Mouse (Mus musculus) neural tube, embryonic 14.5 days (tissue): ENCODE measurements around the gene Gm10073. TPM values are rescaled to one million over a fixed set of nuclear protein-coding genes. Genes with fewer than 3 reads are reported as not detected.
"Not testable (repeated sequence)": the region's sequence is repeated elsewhere in the genome, so short reads cannot be mapped to it uniquely, and the experiment has no call there.

Experiments used
- ATAC-seq: fragments of 200-750 bp; cut with Nextera tagmentation; 2 replicates; pipeline ENCODE4 v1.8.0; 2017; ENCODE audit warnings: low read depth, mild to moderate bottlenecking, moderate TSS enrichment, moderate library complexity
- H3K27ac ChIP-seq: fragments of 300-500 bp; sonication (generic); 2 replicates; pipeline ENCODE4 v1.5.1; 2014; ENCODE audit warnings: low read depth, mild to moderate bottlenecking, control low read depth, low read length, moderate library complexity, mixed read lengths
- H3K27me3 ChIP-seq: fragments of 300-500 bp; sonication (generic); 2 replicates; pipeline ENCODE4 v1.6.1; 2014; ENCODE audit warnings: low read length; ENCODE audit not compliant: control insufficient read depth, insufficient read depth
- H3K36me3 ChIP-seq: fragments of 300-500 bp; sonication (generic); 2 replicates; pipeline ENCODE4 v1.6.1; 2014; ENCODE audit warnings: low read length, mixed read lengths; ENCODE audit not compliant: control insufficient read depth, insufficient read depth
- H3K4me1 ChIP-seq: fragments of 300-500 bp; sonication (generic); 2 replicates; pipeline ENCODE4 v1.6.1; 2014; ENCODE audit warnings: low read length; ENCODE audit not compliant: control insufficient read depth, insufficient read depth
- H3K4me2 ChIP-seq: fragments of 300-500 bp; sonication (generic); 2 replicates; pipeline ENCODE4 v1.6.1; 2014; ENCODE audit warnings: mild to moderate bottlenecking, low read depth, low read length, control low read depth
- H3K4me3 ChIP-seq: fragments of 300-500 bp; sonication (generic); 2 replicates; pipeline ENCODE4 v1.5.1; 2014; ENCODE audit warnings: low read depth, low read length, control low read depth, mixed read lengths
- H3K9ac ChIP-seq: fragments of 300-500 bp; sonication (generic); replicated peaks from 2 replicates; pipeline ENCODE4 v1.6.1; 2014; ENCODE audit warnings: low read depth, mild to moderate bottlenecking, control low read depth, low read length, mixed read lengths
- H3K9me3 ChIP-seq: fragments of 300-500 bp; sonication (generic); 2 replicates; pipeline ENCODE4 v1.6.1; 2016; ENCODE audit warnings: low read length; ENCODE audit not compliant: control insufficient read depth
- WGBS: fragments of 180-500 bp; shearing (Covaris S2); extraction: QIAGEN DNeasy Blood & Tissue Kit; methylation state at CpG from one replicate; pipeline ENCODE4 v1.1.7; 2014; 5-methylcytosine and 5-hydroxymethylcytosine counted together
- polyA plus RNA-seq: library from polyadenylated mRNA; unstranded; fragments of >200 nt; fragmentation: Nextera tagmentation; extraction: Ambion mirVana; gene quantifications from 2 replicates; pipeline ENCODE4 v1.2.1, GENCODE M21; 2014

Gm10073 gene
- polyA plus RNA-seq, 1 experiment from 2014 or later = 6.3 TPM

GRCm38 (mm10) chr8:106614704-106615103, 41.4 kb upstream of the Gm10073 start:
- ATAC-seq = no peak
- WGBS = 73% methylated on average over 5 of the region's 5 CpGs
- Histone ChIP-seq H3K27ac (no peak overlapping the region), H3K4me1 (no peaks in the 10 kb centered on the region), H3K9me3 (no peaks in the 10 kb centered on the region), H3K27me3 (no peaks in the 10 kb centered on the region), H3K4me3 (no peak overlapping the region), H3K4me2 (no peak overlapping the region), H3K9ac (no peak overlapping the region), H3K36me3 (no peaks in the 10 kb centered on the region)

- Histone ChIP-seq H3K4me2 (no peak overlapping the region), H3K9me3 (no peaks in the 10 kb centered on the region), H3K27me3 (no peaks in the 10 kb centered on the region), H3K36me3 (no peaks in the 10 kb centered on the region), H3K9ac (no peak overlapping the region), H3K4me3 (no peak overlapping the region), H3K27ac (no peak overlapping the region), H3K4me1 (no peaks in the 10 kb centered on the region)
- ATAC-seq = no peak
- 81% methylated on average over 3 of the region's 3 CpGs for WGBS
Observed at GRCm38 (mm10) chr8:106612047-106612446, 38.8 kb upstream of the Gm10073 start.

- no peak overlapping the region for H3K4me3 ChIP-seq
- ATAC-seq = no peak
- WGBS = 76% methylated on average over 9 of the region's 9 CpGs
Observed at GRCm38 (mm10) chr8:106610958-106611640, 37.8 kb upstream of the Gm10073 start.

GRCm38 (mm10) chr8:106609076-106609903, 36.0 kb upstream of the Gm10073 start:
- Histone ChIP-seq H3K9me3 (no peaks in the 10 kb centered on the region), H3K4me3 (no peak overlapping the region), H3K36me3 (no peaks in the 10 kb centered on the region), H3K4me1 (no peaks in the 10 kb centered on the region), H3K27ac (no peak overlapping the region), H3K9ac (no peak overlapping the region), H3K27me3 (peaks cover 9% of the 10 kb centered on the region), H3K4me2 (no peak overlapping the region)
- no peak for ATAC-seq
- 72% methylated on average over 7 of the region's 7 CpGs for WGBS

More at GRCm38 (mm10) chr8:106610958-106611640, 37.8 kb upstream of the Gm10073 start:
- no peaks in the 10 kb centered on the region for H3K9me3 ChIP-seq
- peaks cover under 1% of the 10 kb centered on the region; the same call in 1 of the 2 replicates for H3K27me3 ChIP-seq
- no peaks in the 10 kb centered on the region for H3K36me3 ChIP-seq
- no peak overlapping the region for H3K27ac ChIP-seq
- no peak overlapping the region for H3K4me2 ChIP-seq
- no peaks in the 10 kb centered on the region for H3K4me1 ChIP-seq
- H3K9ac ChIP-seq = no peak overlapping the region

- ATAC-seq = no peak
- H3K27ac ChIP-seq = no peak overlapping the region
- no peak overlapping the region for H3K4me3 ChIP-seq
- 54% methylated on average over 3 of the region's 3 CpGs for WGBS
- no peak overlapping the region for H3K4me2 ChIP-seq
- no peaks in the 10 kb centered on the region for H3K9me3 ChIP-seq
- peaks cover 8% of the 10 kb centered on the region; the same call in 1 of the 2 replicates for H3K4me1 ChIP-seq
- H3K9ac ChIP-seq = no peak overlapping the region
- H3K27me3 ChIP-seq = peaks cover 15% of the 10 kb centered on the region
- no peaks in the 10 kb centered on the region for H3K36me3 ChIP-seq
Observed at GRCm38 (mm10) chr8:106608425-106608824, 35.2 kb upstream of the Gm10073 start.

GRCm38 (mm10) chr8:106607783-106608182, 34.5 kb upstream of the Gm10073 start:
- H3K36me3 ChIP-seq, H3K4me2 ChIP-seq, H3K27ac ChIP-seq, H3K9me3 ChIP-seq, H3K9ac ChIP-seq, ATAC-seq, H3K4me3 ChIP-seq: not testable (repeated sequence)
- Histone ChIP-seq H3K4me1 (peaks cover 14% of the 10 kb centered on the region; the same call in 1 of the 2 replicates), H3K27me3 (peaks cover 22% of the 10 kb centered on the region)
- 86% methylated on average over 4 of the region's 4 CpGs for WGBS

- 37% methylated on average over 15 of the region's 15 CpGs for WGBS
- Histone ChIP-seq H3K4me2 (no peak overlapping the region), H3K4me1 (peaks cover 14% of the 10 kb centered on the region; the same call in 1 of the 2 replicates), H3K4me3 (no peak overlapping the region), H3K27me3 (peaks cover 29% of the 10 kb centered on the region), H3K9ac (no peak overlapping the region), H3K9me3 (no peaks in the 10 kb centered on the region), H3K27ac (no peak overlapping the region), H3K36me3 (no peaks in the 10 kb centered on the region)
- no peak for ATAC-seq
Observed at GRCm38 (mm10) chr8:106606601-106607145, 33.4 kb upstream of the Gm10073 start.

- no peaks in the 10 kb centered on the region for H3K36me3 ChIP-seq
- no peaks in the 10 kb centered on the region for H3K9me3 ChIP-seq
- WGBS = 64% methylated on average over 4 of the region's 4 CpGs
- H3K27me3 ChIP-seq = peaks cover 29% of the 10 kb centered on the region
- no peak overlapping the region for H3K27ac ChIP-seq
- no peak overlapping the region for H3K4me2 ChIP-seq
- no peak overlapping the region for H3K9ac ChIP-seq
- peaks cover 14% of the 10 kb centered on the region; the same call in 1 of the 2 replicates for H3K4me1 ChIP-seq
- ATAC-seq = no peak
- H3K4me3 ChIP-seq = no peak overlapping the region
Observed at GRCm38 (mm10) chr8:106606121-106606520, 32.9 kb upstream of the Gm10073 start.

- Histone ChIP-seq H3K27me3 (peaks cover 29% of the 10 kb centered on the region), H3K27ac (no peak overlapping the region), H3K36me3 (no peaks in the 10 kb centered on the region), H3K4me1 (peaks cover 14% of the 10 kb centered on the region; the same call in 1 of the 2 replicates), H3K4me3 (no peak overlapping the region), H3K9ac (no peak overlapping the region), H3K9me3 (no peaks in the 10 kb centered on the region), H3K4me2 (no peak overlapping the region)
- 82% methylated on average over 7 of the region's 7 CpGs for WGBS
- ATAC-seq = no peak
Observed at GRCm38 (mm10) chr8:106605657-106606056, 32.4 kb upstream of the Gm10073 start.
